Mouse (Mus musculus) myocyte (in vitro differentiated cells): ENCODE results near the gene Rpl5.

ENCODE experiments used
- CEBPB ChIP-seq: IDR thresholded peaks from 2 replicates; pipeline ENCODE4 v1.6.1; 2011; ENCODE audit warnings: mild to moderate bottlenecking, moderate library complexity; ENCODE audit not compliant: poor library complexity, insufficient read depth, severe bottlenecking
- POLR2A ChIP-seq: IDR thresholded peaks from one replicate; pipeline ENCODE4 v1.6.1; 2011; ENCODE audit warnings: low read depth, mild to moderate bottlenecking, control low read depth, moderate library complexity; ENCODE audit not compliant: insufficient read length
- REST ChIP-seq: IDR thresholded peaks from one replicate; pipeline ENCODE4 v1.6.1; 2011; ENCODE audit warnings: mild to moderate bottlenecking, control low read depth, moderate library complexity; ENCODE audit not compliant: insufficient read depth, insufficient read length
- USF1 ChIP-seq: IDR thresholded peaks from one replicate; pipeline ENCODE4 v1.6.1; 2011; ENCODE audit warnings: low read depth, mild to moderate bottlenecking, control low read depth, moderate library complexity

DNA sequence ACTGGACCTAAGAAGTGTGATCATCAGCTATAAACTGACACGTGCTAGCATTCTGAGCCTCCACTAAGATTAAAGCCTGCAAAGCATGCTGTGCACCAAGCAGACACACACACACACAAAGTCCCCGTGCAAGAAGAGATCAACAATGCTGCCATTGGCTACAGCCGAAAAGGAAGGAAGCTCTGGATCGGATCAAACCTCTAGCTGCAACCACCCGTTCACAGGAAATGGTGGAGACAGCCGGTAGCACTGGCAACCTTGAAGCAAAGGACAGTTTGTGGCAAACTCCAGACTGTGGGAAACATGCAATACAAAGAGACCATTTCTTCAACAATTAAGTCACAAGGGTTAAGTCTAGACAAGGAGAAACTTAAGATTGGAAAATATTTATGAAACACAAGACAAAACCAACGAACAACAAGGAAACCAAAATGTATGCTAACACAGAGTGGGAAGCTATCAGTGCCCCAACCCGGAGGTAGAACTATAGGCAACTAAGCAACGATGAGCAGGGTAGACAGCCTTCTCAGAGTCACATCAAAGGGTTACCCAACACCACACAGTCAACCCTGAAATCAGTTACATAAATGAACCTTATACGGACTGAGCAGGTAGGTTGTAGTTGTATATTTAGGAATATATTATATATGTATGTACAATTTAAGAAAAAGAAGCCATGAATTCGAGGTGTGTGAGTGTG lies 26.4 kb downstream of the Rpl5 start:
- TF ChIP-seq CEBPB (no peak), USF1 (no peak), REST (no peak), POLR2A (no peak)
